Mouse (Mus musculus) cerebellum, adult 18-20 months (tissue): ENCODE results near the gene Hmg20a.

ENCODE experiments used
- DNase-seq, 2 experiments: peaks; one replicate each; pipeline ENCODE4 v3.0.0; 2021

Gene Hmg20a

DNA sequence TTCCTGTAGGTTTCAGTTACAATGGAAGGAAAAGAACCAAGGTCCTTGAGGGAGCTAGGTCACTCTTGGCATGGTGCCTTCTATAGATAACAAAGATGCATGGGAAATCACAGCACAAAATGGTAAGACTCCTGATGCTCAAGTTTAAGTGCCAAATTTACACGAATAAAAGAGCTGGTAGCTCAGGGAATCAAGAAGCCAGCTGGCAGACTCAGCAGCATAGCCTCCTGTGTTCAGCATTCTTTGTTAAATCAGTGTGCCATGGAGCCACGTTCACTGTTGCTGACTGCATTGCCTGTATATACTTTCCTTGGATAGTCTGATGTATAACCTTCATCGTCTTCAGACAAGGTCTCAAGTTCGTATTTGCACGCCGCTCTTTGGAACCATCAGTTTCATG is 33.2 kb downstream of the Hmg20a start:
- peak; percentile 24 to 35 for DNase-seq

DNA sequence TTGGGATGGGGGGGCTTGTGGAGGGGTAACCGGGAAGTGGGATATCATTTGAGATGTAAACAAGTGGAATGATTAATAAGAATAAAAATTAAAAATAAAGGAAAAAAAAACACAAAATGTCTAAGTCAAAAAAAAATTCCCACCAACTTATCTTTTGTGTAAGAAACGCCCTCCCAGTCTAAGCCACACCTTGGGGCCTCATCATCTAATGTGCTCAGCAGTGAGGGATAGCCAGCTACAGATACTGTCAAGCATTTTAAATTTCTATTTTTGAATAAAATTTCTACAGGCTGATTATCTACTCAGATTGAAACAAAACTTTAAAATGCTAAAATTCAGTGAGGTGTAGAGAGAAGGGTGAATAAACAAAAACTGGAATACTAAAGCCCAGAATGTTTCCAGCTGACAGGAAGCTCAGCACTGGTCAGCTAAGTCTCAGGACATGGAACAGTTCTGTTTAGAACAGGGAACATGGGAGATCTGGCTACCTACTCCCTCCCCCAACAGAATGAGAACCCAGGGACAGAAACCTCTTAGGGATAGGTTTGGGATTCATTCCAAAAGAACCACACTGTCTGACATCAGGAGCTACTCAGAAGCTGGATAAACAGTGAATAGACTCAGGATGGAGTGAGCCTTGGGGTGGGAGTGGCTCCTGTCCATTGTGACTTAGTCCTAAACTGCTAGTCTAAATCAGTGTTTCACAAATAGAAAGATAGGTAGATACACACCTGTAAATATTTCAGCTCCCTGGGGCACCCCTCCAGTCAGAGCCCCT is 34.8 kb downstream of the Hmg20a start:
- DNase-seq: no peak

DNA sequence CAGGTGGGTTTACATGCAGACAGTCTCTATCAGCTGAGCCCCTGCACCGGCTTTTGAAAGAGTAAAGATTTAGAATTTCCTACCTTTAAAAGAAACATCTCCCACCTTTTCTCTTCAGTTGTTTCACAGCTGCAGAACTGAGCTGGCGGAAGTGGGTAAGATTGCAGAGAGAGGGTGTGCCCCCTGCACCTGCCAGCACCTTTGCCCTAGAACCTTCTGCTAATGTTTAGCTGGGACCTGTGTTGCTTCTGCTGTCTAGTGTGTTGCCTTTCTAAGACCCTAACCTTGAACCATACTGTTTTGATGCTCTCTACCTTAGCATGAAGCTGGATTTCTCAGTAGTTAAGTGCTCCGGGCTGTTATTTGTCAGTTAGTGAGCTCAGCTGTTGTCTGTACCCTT is 38.0 kb downstream of the Hmg20a start:
- DNase-seq: no peak

DNA sequence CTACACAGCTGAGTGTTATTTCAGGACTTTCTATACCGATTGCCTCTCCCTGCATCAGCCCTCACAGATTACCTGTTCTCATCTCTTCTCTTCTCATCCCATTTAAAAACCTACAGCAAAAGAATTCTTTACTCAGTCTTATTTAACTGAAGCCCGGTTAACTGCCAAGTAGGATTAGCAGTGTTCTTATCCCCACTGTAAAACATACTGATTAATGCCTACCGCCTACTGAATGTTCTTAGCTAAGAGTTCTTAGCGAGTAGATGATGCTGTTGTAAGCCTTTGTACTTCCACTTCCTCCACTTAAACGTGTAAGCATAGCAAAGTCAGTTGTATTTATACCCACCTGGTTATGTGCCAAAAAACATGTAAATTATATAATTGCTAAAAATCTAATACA is 42.6 kb downstream of the Hmg20a start:
- no peak for DNase-seq

DNA sequence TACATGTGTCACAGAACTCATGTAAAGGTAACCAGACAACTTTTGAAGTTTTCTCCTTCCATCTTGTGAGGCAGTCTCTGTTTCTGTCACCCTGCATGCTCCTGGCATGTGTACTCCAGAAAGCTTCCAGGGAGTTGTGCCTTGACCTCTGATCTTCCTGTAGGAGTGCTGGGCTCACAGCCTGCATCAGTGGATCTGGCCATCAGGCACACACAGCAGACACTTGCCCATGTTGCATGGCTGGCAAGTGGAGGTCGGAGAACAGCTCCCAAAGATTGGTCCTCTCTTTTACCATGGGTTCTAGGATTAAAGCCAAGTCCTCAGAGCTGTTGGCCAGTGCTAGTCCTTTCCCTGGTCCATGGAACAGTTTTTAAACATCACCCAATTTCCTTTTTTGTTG is 44.2 kb downstream of the Hmg20a start:
- peak; percentile 30 for DNase-seq

DNA sequence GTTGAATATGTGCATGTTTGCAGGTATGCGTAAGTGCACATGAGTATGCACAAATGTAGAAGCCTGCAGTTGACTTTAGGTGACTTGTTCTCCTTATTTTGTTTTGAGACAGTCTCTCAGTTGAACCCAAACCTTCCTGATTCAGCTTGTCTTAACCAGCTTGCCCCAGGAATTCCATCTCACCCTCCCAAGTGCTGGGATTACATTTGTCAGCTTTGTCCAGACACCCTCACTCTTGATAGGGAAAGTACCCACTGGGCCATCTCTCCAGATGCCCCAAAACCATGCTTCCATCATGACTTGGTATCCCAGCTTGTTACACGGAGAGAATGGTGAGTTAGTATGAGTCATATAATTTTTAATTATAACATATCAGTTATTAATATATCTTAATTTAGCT is 44.6 kb downstream of the Hmg20a start:
- no peak for DNase-seq

DNA sequence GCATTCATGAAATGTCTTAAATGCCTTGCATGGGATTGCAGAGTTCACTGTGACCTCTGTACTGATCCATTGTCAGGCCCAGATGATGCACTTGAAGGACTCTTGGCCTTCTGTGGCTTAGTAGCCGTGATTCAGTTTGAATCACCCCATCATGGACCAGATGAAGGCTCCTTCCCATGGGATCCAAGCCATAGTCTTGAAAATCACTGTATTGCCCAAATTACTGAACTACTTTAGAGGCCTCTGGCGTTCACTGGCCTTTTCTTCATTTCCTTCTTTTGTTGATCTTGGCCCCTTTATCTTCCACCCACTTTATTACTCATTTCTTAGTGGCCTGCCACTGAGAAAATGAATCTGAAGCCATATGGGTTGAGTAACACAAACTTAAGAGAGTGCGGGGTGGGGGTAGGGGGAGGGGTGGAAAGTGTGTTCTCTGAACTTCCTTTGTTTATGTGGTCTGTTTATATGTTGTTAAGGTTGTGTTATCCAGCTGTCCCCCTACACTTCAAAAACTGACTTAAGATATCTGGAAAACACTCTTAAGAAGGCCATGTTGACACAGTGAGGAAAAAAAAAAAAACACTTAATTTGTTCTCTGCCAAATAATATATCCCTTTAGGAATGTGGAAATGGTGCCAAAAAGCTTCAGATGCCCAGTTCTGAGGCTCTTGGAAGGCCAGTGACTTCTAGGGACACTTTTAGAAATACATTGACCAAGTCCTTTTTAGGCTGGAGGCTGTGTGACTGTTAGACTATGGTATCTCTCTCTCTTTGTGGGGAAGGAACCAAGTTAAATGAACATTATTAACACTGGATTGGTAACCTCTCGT is 45.5 kb downstream of the Hmg20a start:
- DNase-seq: no peak

DNA sequence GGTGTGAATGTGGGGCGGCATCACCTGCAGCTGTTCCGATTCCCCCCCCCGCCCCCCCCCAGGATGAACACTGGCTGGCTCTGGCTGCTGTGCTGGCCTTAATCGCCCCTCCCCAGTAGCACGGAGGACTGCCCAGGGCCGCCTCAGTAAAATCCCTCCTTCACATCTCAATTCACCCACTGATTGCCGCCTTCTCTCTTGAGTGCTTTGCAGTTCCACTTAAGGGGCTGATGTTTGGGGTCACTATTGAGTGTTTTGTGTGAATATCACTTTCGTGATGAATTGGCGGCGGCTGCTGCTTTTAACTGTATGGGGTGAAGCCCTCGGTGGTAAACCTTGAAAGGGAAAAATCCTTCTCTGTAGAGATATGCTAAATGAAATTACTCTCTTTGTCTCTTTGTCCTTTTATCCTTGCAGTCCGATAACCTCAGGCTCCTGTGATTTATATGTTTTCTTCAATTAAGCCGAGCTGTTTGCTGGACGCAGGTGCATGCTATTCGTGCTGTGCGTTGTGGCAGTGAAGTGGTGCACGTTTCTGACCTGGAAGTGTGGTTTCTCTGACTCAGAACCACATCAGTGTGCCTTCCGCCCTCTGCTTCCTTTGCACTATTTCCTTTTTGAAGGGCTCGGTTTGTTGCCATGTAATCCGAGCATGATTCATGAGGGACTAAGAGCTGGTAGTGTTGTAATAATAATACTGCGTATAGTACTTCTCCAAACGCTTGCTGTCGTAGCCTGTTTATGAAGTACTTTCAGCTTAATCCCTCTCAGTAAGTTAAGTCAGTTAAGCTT is 46.6 kb downstream of the Hmg20a start:
- DNase-seq: no peak

DNA sequence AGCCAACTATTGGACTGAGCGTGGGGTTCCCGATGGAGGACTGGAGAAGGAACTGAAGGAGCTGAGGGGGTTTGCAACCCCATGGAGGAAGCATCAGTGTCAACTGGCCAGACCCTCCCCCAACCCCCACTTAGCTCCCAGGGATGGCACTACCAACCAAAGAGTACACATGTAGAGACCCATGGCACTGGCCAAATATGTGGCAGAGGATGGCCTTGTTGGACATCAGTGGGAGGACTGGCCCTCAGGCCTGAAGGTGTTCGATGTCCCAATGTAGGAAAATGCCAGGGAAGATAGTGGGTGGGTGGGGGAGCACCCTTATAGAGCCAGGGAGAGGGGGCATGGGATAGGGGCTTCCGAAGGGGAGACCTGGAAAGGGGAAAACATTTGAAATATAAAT is 47.8 kb downstream of the Hmg20a start:
- no peak for DNase-seq

DNA sequence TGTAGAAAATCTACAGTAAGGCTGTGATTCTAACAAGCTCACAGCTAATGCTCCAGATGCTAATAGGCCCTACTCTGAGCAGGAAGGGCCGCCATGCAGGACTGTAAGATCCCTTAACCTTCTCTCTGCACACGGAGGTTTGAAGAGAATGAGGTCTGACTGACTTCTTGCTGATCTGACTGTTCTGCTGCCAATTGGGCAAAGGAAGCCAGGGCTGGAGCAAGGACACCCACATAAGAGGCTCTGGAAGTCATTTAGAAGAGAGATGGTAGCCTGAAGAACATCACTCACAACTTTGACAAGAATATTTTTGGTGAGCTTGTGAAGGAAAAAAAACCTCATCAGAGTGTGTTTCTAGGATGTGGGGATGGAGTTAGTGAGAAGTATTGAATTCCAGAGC is 51.2 kb downstream of the Hmg20a start:
- DNase-seq: no peak

DNA sequence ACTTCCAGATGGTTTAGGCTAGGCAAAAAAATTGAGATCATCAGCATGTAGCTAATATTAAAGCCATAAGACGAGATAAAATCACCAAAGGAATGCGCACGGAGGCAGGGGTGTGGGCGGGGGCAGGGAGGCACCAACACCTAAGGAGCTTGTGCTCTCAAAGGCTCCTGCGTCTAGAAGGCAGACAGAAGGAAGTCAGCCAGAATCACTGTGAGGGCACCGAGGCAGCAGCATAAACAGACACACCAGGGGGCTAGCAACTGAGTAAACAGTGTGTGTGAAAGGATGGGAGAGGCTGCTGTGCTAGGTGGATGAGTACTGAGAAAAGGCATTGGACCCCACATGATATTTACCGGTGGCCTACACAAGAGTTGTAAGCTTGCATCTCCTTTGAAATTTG is 51.9 kb downstream of the Hmg20a start:
- no peak for DNase-seq

DNA sequence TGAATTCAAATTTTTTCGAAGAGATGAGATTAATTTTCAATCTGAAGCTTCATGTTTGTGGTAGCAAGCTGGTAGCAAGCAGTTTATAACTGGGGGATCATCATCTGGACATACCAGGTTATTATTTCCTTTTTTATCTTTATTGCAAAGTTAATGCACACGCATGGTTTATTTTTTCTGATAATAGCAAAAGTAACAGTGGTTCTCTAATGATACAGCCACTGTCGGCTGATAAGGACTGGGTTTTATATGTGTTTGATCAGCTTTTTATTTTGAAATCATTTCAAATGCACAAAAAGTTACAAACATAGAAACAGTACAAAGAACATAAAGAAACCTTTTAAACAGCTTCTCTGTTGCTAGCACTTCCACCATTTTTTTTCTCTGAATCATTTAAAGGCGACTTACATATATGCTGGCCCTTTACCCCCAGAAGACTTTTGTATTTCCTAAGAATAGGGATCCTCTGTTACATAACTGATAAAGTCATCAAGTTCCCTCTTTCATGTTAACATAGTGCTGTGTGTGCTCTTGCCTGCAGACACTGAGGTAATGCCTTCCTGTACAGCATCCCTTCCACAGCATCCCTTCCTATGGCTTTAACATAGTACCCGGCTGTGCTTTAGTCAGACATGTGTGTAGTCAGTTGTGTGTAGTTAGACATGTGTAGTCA is 60.7 kb downstream of the Hmg20a start:
- no peak for DNase-seq

DNA sequence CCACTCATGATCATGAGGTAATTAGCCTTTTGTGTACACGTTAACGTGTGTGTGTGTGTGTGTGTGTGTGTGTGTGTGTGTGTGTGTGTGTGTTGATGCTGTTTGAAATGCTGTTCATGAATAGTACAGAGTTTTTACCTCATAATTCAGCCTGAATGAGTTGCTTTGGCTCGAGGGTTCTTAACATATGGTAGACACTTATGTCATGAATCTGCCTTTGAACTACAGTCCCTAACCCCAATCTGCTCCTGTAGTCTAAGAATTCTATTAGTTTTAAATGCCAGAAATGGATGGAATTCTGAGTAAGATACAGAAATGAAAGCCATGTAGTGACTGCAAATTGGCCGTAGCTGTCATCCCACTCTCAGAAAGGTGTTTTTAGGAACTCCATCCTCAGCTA is 64.2 kb downstream of the Hmg20a start:
- no peak for DNase-seq

DNA sequence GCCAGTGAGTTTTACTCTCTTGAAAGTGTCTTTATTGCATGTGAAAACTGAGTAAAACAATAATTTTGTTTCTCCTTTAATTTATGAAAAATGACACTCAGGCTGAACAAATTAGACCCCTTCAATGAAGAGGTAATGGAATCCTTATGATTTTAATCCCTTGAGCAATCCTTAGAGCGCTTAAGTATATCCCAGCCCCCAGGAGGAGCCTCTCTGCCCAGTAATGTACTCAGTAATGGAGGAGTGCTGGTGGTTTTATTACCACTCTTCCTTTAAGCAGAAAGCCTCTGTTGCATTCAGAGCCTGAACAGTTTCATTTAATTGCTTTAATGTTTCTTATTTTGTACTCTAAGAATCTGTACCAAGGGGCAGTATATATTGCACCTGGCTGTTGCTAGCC is 67.0 kb downstream of the Hmg20a start:
- no peak for DNase-seq

DNA sequence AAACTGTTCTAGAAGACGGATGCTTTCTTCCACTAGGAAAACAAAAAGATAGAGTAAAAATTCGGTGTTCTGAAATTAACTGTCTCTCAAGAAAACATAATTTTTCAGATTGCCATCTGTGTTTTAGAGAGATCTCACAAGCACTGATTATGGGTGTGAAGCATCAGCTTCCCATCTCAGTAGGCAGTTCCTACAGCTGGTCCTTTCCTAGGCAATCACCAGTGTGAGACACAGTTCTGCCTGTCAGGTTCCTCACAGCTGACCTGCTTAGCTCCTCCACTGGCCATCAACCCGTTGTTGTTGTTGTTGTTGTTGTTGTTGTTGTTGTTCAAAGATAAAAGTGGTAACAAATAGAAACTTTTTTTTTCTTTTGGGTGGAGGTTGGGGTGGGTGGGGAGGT is 67.7 kb downstream of the Hmg20a start:
- DNase-seq: no peak

DNA sequence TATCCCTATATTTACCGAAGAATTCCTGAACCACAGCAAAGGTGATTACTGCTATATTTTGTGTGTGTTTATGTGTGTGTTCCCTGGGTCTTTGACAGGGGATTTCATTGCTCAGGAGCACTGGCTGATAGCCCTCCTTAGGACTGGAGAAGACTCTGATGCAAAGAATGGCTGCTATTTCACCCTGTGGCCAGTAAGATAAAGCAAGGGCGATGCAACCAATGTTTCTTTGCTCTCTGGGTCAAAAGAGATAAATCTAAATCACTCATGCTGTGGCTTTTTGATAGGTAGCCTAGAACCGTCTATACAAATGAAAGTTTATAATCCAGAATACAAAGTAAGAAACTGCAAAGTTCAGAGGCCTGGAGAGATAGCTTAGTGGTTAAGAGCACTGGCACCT is 69.2 kb downstream of the Hmg20a start:
- DNase-seq: no peak

DNA sequence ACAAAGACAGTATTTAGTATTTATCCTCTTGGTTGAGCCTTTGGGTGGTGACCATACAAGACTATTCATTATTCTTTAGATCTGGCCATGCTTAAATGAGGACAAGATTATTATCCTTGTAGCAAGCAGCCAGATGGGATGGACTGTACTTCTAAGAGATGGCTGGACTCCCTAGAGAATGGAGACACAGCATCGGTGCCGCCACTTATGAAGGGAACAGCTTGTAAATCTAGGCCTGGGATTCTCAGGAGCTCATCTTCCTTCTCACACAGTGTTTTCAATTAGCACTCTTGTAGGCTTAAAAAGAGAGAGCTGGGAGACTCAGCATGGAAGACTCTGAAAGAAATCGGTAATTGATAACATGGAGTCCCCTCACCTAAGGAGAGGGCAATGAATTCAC is 74.0 kb downstream of the Hmg20a start:
- DNase-seq: no peak

DNA sequence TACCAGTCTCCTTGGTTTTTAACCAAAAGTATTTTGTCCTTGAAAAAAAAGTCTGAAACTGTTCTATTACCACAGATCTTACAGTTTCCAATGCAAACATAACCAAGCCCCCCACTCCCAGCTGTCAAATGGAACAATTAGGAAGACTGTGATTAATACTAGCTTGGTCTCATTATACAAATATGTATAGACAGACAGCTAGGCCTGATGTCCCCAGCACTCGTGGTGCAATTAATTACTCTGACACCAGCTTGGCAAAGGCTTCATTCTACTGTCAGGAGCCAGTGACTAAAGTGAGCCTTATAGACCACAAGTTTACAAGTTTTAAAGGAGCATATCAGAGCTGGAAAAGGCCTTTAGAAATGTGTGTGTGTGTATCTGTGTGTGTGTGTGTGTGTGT is 74.5 kb downstream of the Hmg20a start:
- DNase-seq: no peak

DNA sequence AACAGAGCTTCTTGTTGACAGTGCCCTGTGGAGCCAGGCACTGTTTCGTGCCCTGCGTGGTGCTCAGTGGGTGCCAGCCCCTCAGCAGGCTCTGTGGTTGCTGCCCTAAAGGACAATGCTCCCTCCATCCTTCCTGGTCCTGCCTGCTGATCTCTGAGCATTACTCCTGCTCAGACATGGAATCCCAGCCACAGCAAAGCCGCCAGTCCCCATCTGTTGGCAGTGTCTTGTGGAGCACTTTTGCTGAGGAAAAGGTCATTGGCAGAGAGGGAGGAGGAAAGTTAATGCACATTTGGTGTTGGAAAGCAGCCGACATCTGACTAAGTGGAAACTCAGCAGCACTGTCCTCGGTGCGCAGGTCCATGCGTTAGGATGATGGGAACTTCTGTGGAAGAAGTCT is 76.7 kb downstream of the Hmg20a start:
- peak; percentile 61 to 64 for DNase-seq

DNA sequence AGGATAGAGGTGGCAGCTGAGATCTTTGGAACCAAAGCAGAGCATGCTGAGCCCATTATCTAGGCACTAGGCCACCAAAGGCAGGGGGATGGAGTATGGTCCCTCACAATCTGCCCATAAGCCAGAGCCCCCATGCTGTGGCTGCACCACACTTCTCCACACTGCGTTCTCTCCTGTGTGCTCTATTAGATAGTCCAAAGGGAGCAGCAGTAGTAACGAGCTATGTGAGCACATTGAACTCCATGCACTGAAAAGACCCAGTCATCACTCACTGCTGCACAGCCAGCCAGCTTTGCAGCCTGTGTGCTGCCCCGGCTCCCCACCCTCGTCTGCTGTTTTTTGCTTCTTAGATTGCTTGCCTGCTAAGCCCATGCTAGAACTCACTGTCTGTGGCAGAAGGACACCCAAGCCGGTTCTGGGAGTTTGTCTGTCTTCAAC is 77.4 kb downstream of the Hmg20a start:
- peak; percentile 58 to 65 for DNase-seq

DNA sequence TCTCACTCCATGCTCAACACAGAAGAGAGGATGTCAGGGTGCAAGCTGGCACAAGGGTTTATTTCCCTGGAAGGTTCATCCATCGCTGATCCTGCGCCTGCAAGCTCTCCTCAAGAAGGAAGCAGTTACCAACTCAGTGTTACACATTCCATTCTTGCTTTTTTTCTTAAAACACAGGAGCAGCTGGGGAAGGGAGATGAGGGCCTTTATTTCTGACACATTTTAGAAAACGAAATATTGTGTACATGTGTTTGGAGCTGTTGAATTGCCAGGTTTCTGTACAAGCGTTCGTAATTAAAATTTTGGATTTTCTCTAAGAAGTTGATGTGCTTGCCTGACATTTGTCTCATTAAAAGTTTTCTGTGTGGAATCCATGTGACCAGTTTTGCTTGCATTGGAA is 78.2 kb downstream of the Hmg20a start:
- no peak for DNase-seq

DNA sequence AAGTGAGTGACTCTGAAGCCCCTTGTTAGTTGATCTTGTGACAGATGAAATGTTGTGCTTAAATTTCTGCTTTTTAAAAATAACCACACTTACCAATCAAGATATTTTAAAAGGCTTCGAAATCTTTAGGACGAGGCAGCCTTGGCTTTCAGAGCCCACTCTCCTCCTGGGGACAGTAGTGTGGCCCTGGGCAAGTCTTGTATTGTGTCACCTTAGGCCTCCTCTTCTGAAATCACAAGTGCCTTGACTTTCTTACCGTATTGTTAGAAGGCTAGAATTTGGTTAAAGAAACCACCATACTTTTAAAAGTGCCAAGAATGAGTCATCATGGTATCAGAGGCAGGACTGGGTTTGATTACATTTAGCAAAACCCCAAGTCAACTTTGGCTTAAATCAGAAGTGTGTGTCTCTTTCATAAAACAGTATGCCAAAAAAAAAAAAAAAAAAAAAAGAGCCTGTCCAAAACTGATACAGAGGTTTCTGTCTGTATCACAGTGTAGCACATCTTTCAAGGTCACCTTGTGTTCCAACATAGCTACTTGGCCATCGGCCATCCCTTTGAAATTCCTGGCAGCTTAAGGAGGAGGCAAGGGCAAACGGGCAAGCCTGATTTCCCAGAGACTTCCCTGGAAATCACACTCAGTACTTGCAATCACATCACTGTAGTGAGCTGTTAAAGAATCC is 78.9 kb downstream of the Hmg20a start:
- peak; percentile 23 to 31 for DNase-seq
